ENCODE assay signal across 18 mouse cellular contexts in genomic region chr6:108464308-108464979, GRCm38 (mm10).
DNase-seq lines count a peak whose midpoint lies in the region; ATAC-seq and TF ChIP-seq lines count a peak whose summit lies in the region.
"Had no signal": no experiment of that assay in that cellular context is flagged by ENCODE, and none has a peak within 500 bp of the region (broad histone marks: within the 10 kb centered on the region; RNA-seq: fewer than 3 reads in every experiment).

No protein-coding gene starts in this region.

- no peaks in the 10 kb centered on the region for H3K36me3 ChIP-seq in heart, embryonic 14.5 days (ENCODE audit: control insufficient read depth, insufficient read depth, low read length)
- no peaks in the 10 kb centered on the region for H3K36me3 ChIP-seq in hindbrain, postnatal 0 days (ENCODE audit: insufficient read depth, low read length)
- H3K36me3 ChIP-seq: midbrain, embryonic 15.5 days had no signal

- no peak overlapping the region for H3K9ac ChIP-seq in heart, embryonic 14.5 days (ENCODE audit: low read length)
- no peak overlapping the region for H3K9ac ChIP-seq in hindbrain, postnatal 0 days (replicated peaks; ENCODE audit: low read length)
- H3K9ac ChIP-seq: midbrain, embryonic 15.5 days had no signal

- DNase-seq in gastrocnemius, adult 2 months: peak; percentile 57
- DNase-seq in gastrocnemius, postnatal 36 days: no peak
- DNase-seq in ovary, adult 18-20 months (ENCODE audit: low spot score): peak; percentile 65
- no peak for DNase-seq in ovary, postnatal 36 days (ENCODE audit: low spot score)
- DNase-seq in right cerebral cortex, adult 2 months (ENCODE audit: low spot score in 2 of 2): no peak
- no peak for DNase-seq in thymus, postnatal 0 days (ENCODE audit: low spot score)
- DNase-seq in hindbrain, postnatal 0 days (ENCODE audit: low spot score): no peak
- DNase-seq: cerebellum, adult 9-11 months; embryo, embryonic 11 days; right cerebral cortex, postnatal 4 days; thymus, adult 2 months had no signal

- no peak overlapping the region for H3K4me3 ChIP-seq in gastrocnemius, adult 2 months
- no peak overlapping the region for H3K4me3 ChIP-seq in heart, embryonic 14.5 days (ENCODE audit: control insufficient read depth in 1 of 2, insufficient read depth in 1 of 2, low read depth in 1 of 2, low read length in 2 of 2)
- no peak overlapping the region for H3K4me3 ChIP-seq in hindbrain, postnatal 0 days (ENCODE audit: low read length)
- H3K4me3 ChIP-seq: midbrain, embryonic 15.5 days had no signal

- no peaks in the 10 kb centered on the region for H3K9me3 ChIP-seq in heart, embryonic 14.5 days (ENCODE audit: control insufficient read depth, low read length)
- no peaks in the 10 kb centered on the region for H3K9me3 ChIP-seq in hindbrain, postnatal 0 days (ENCODE audit: low read length)
- H3K9me3 ChIP-seq: midbrain, embryonic 15.5 days had no signal

- H3K4me1 ChIP-seq in heart, embryonic 14.5 days (ENCODE audit: control insufficient read depth in 2 of 2, insufficient read depth in 2 of 2, low read length in 2 of 2): peaks cover 15 to 17% of the 10 kb centered on the region in 2 experiments
- no peaks in the 10 kb centered on the region for H3K4me1 ChIP-seq in hindbrain, postnatal 0 days (ENCODE audit: insufficient read depth, low read length)
- H3K4me1 ChIP-seq: midbrain, embryonic 15.5 days had no signal

- TF ChIP-seq CTCF in gastrocnemius, adult 2 months (IDR thresholded peaks at IDR 0.05): no peak
- no peak for TF ChIP-seq CTCF in hindbrain, postnatal 0 days (IDR thresholded peaks at IDR 0.05; ENCODE audit: low read depth)

- no peak for ATAC-seq in heart, embryonic 14.5 days (ENCODE audit: insufficient number of reproducible peaks, insufficient read depth, low FRiP score, low read depth)
- no peak for ATAC-seq in hindbrain, postnatal 0 days
- ATAC-seq: activated CD4-positive, CD25-positive, alpha-beta regulatory T cell, adult 4 months; forebrain, embryonic 14.5 days; hindbrain, embryonic 16.5 days; midbrain, embryonic 15.5 days had no signal

- 56% methylated on average over 8 of the region's 8 CpGs for WGBS in heart, embryonic 14.5 days
- 91% methylated on average over 8 of the region's 8 CpGs for WGBS in hindbrain, postnatal 0 days

- no peaks in the 10 kb centered on the region for H3K27me3 ChIP-seq in heart, embryonic 14.5 days (ENCODE audit: control insufficient read depth, insufficient read depth, low read length)
- H3K27me3 ChIP-seq in hindbrain, postnatal 0 days (ENCODE audit: insufficient read depth, low read length): no peaks in the 10 kb centered on the region
- H3K27me3 ChIP-seq: CH12.LX; midbrain, embryonic 15.5 days had no signal

- intact Hi-C loops in gastrocnemius, adult 2 months (cut with DNase I): no loop called here
- intact Hi-C loops in gastrocnemius, postnatal 36 days (cut with DNase I): no loop called here

- no peak overlapping the region for H3K4me2 ChIP-seq in heart, embryonic 14.5 days (ENCODE audit: low read length)
- H3K4me2 ChIP-seq in hindbrain, postnatal 0 days (ENCODE audit: low read depth, low read length): no peak overlapping the region
- H3K4me2 ChIP-seq: liver, embryonic 11.5 days; midbrain, embryonic 15.5 days had no signal

- H3K27ac ChIP-seq in gastrocnemius, adult 2 months: peak overlapping the region; percentile 79
- peak overlapping the region; percentile 44 to 50; a peak in 3 of 4 replicates for H3K27ac ChIP-seq in heart, embryonic 14.5 days (replicated peaks in 1 of 2; ENCODE audit: control insufficient read depth in 1 of 2, insufficient read depth in 1 of 2, low read depth in 2 of 2, low read length in 2 of 2)
- H3K27ac ChIP-seq in hindbrain, postnatal 0 days: no peak overlapping the region
- H3K27ac ChIP-seq: midbrain, embryonic 15.5 days had no signal

Comparison
In these comparisons a context has a peak if more than half of its experiments do, and no peak if none do; other contexts are left out.
1. DNase-seq: peak in gastrocnemius, adult 2 months (single experiment) and ovary, adult 18-20 months (single experiment); none in gastrocnemius, postnatal 36 days (0 of 2), ovary, postnatal 36 days (single experiment), right cerebral cortex, adult 2 months (0 of 2), thymus, postnatal 0 days (single experiment) and hindbrain, postnatal 0 days (single experiment).